Mouse (Mus musculus): ENCODE results near the gene Fcgr4. TPM values are rescaled to one million over a fixed set of nuclear protein-coding genes. Genes with fewer than 3 reads are reported as not detected.

Gene Fcgr4
- 1.5 and 5.4 TPM in 2 replicates for polyA plus RNA-seq (2012; rRNA removed; ENCODE audit: low replicate concordance)

GRCm38 (mm10) chr1:171018737-171019136, at the start of gene Fcgr4:
Gene Fcgr4 (plus strand): TSS chr1:171018920.

GRCm38 (mm10) chr1:170976447-170976846, 42.3 kb upstream of the Fcgr4 start, which contains the start of gene Fcgr2b:
Gene Fcgr2b (minus strand): TSS chr1:170976547.

DNA sequence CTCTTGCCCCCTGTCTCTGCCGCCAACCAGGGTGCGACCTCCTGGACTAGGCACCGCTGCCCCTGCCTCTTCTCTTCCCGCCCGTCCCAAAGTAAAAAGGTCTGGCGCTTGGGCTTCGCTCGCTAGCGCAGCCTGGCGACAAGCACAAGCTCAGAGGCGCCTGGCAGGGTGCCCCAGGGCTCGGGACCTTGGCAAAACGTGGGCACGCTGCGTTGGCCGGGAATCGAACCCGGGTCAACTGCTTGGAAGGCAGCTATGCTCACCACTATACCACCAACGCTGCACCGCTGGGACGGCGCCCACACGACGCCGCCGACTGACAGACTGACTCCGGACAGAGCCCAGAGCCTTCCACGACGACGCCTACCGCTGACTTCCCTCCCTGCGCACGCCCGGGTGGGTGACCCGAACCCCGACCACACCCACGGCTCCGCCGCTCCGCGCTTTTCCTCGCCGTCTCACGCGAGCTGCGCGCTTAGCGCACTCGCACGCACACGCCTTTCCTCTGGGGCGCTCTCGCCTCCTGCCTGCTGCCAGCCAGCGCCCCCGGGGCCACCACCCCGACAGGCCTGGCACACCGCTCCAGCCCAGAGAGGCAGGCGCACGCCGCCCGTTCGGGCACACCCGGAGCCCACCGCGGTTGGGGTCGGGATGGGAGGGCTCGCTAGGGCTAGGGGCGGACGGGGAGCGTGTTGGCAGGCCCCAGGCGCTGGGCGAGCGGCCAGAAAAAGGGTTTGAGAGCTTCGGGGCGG, 45.9 kb downstream of the Fcgr4 start, which contains the start of gene Fcgr3:
Gene Fcgr3, minus strand, starts transcription at position 445 of the 752 bp plus-strand sequence.

Other genes with a start within 250 kb of the Fcgr4 start
- gene Atf6, start 151.1 kb upstream of the Fcgr4 start, polyA plus RNA-seq (2012; rRNA removed; ENCODE audit: low replicate concordance) = 16.3 and 17.5 TPM in 2 replicates
- 0.75 and 1.2 TPM in 2 replicates for gene Gm26620, start 133.9 kb upstream of the Fcgr4 start, polyA plus RNA-seq (2012; rRNA removed; ENCODE audit: low replicate concordance)
- gene Dusp12, start 133.4 kb upstream of the Fcgr4 start, polyA plus RNA-seq (2012; rRNA removed; ENCODE audit: low replicate concordance) = 10.4 and 24.2 TPM in 2 replicates
- 0.09 and 0.40 TPM in 2 replicates for gene Fcrlb, start 106.0 kb upstream of the Fcgr4 start, polyA plus RNA-seq (2012; rRNA removed; ENCODE audit: low replicate concordance)
- 0.79 and 2.4 TPM in 2 replicates for gene Fcrla, start 91.3 kb upstream of the Fcgr4 start, polyA plus RNA-seq (2012; rRNA removed; ENCODE audit: low replicate concordance)
- 38.9 and 43.1 TPM in 2 replicates for gene Fcgr2b, start 42.4 kb upstream of the Fcgr4 start, polyA plus RNA-seq (2012; rRNA removed; ENCODE audit: low replicate concordance)
- 35.0 and 43.9 TPM in 2 replicates for gene Fcgr3, start 46.0 kb downstream of the Fcgr4 start, polyA plus RNA-seq (2012; rRNA removed; ENCODE audit: low replicate concordance)
- gene Cfap126, start 95.0 kb downstream of the Fcgr4 start, polyA plus RNA-seq (2012; rRNA removed; ENCODE audit: low replicate concordance) = 6.9 and 8.9 TPM in 2 replicates
- gene Sdhc, start 131.7 kb downstream of the Fcgr4 start, polyA plus RNA-seq (2012; rRNA removed; ENCODE audit: low replicate concordance) = 312 and 379 TPM in 2 replicates
- gene Mpz, start 131.8 kb downstream of the Fcgr4 start, polyA plus RNA-seq (2012; rRNA removed; ENCODE audit: low replicate concordance) = 5.5 and 11.1 TPM in 2 replicates
- gene Pcp4l1, start 177.3 kb downstream of the Fcgr4 start, polyA plus RNA-seq (2012; rRNA removed; ENCODE audit: low replicate concordance) = 5.6 and 108 TPM in 2 replicates
- 0.04 and 0.05 TPM in 2 replicates for gene Nr1i3, start 195.1 kb downstream of the Fcgr4 start, polyA plus RNA-seq (2012; rRNA removed; ENCODE audit: low replicate concordance)
- 44.5 and 52.7 TPM in 2 replicates for gene Tomm40l, start 203.6 kb downstream of the Fcgr4 start, polyA plus RNA-seq (2012; rRNA removed; ENCODE audit: low replicate concordance)
- 2.0 and 6.4 TPM in 2 replicates for gene Apoa2, start 206.1 kb downstream of the Fcgr4 start, polyA plus RNA-seq (2012; rRNA removed; ENCODE audit: low replicate concordance)
- gene Fcer1g, start 215.4 kb downstream of the Fcgr4 start, polyA plus RNA-seq (2012; rRNA removed; ENCODE audit: low replicate concordance) = 88.4 and 215 TPM in 2 replicates
- 3.4 and 17.1 TPM in 2 replicates for gene Adamts4, start 231.5 kb downstream of the Fcgr4 start, polyA plus RNA-seq (2012; rRNA removed; ENCODE audit: low replicate concordance)
- 200 and 214 TPM in 2 replicates for gene Ndufs2, start 232.5 kb downstream of the Fcgr4 start, polyA plus RNA-seq (2012; rRNA removed; ENCODE audit: low replicate concordance)

Data from subcutaneous adipose tissue, adult 2 months (tissue).